Mouse (Mus musculus) bone marrow macrophage, adult 2 months (primary cell): Measurements from ENCODE around the gene Smad3. TPM values are rescaled to one million over a fixed set of nuclear protein-coding genes. Genes with fewer than 3 reads are reported as not detected.

Experiments used
- H3K27ac ChIP-seq: 2 replicates; pipeline ENCODE4 v1.5.1; 2012; ENCODE audit warnings: low read depth, low read length; ENCODE audit not compliant: insufficient read depth
- H3K4me1 ChIP-seq: 2 replicates; pipeline ENCODE4 v1.6.1; 2012; ENCODE audit warnings: low read length; ENCODE audit not compliant: control insufficient read depth, insufficient read depth
- H3K4me3 ChIP-seq: 2 replicates; pipeline ENCODE4 v1.5.1; 2012; ENCODE audit warnings: mild to moderate bottlenecking, low read length, moderate library complexity; ENCODE audit not compliant: insufficient read depth
- CTCF ChIP-seq: IDR thresholded peaks from 2 replicates; pipeline ENCODE4 v1.5.1; 2012; ENCODE audit warnings: low read depth, mild to moderate bottlenecking, low read length, moderate library complexity
- POLR2A ChIP-seq: IDR thresholded peaks from 2 replicates; pipeline ENCODE4 v1.6.1; 2012; ENCODE audit warnings: mild to moderate bottlenecking, low read depth, low read length, borderline replicate concordance
- polyA plus RNA-seq: library from polyadenylated mRNA; stranded (reverse); fragments of >200 nt; gene quantifications from 2 replicates; pipeline ENCODE4 v1.2.4, GENCODE M21; 2012; ENCODE audit not compliant: missing spikeins, insufficient read depth, insufficient read length

The Smad3 gene
- polyA plus RNA-seq, 1 experiment: 6.5 TPM

GRCm38 (mm10) chr9:63722918-63723317 is 34.9 kb downstream of the Smad3 start:
- no peak overlapping the region for H3K4me3 ChIP-seq
- peaks cover 17% of the 10 kb centered on the region for H3K4me1 ChIP-seq
- no peak for TF ChIP-seq CTCF
- no peak for TF ChIP-seq POLR2A

GRCm38 (mm10) chr9:63722350-63722749 is 35.4 kb downstream of the Smad3 start:
- TF ChIP-seq POLR2A: no peak
- TF ChIP-seq CTCF: no peak
- Histone ChIP-seq H3K4me3 (no peak overlapping the region), H3K4me1 (peaks cover 19% of the 10 kb centered on the region), H3K27ac (no peak overlapping the region)

More at GRCm38 (mm10) chr9:63722918-63723317, 34.9 kb downstream of the Smad3 start:
- no peak overlapping the region for H3K27ac ChIP-seq

- H3K4me3 ChIP-seq: no peak overlapping the region
- H3K4me1 ChIP-seq: peaks cover 25% of the 10 kb centered on the region
Observed at GRCm38 (mm10) chr9:63721573-63722275, 36.1 kb downstream of the Smad3 start.

DNA sequence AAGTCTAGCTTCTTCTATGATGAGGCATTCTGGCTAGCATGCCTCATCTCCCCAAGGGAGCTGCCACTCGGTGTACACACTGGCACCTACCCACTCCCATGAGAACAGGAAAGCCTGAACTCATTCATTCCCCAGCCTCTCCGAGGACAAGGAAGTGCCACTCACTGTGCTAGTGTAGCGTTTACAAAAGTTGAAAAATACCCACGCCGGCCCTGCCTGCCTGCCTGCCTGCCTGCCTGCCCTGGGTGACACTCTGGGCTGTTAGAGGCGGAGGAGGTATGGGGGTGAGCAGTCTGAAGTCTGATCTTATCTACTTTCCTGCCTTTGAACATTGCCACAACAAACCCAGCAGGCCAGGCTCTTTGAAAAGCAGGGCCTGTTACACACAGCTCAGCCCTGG is 37.1 kb downstream of the Smad3 start:
- H3K4me3 ChIP-seq: no peak overlapping the region
- H3K4me1 ChIP-seq: peaks cover 33% of the 10 kb centered on the region
- H3K27ac ChIP-seq: no peak overlapping the region
- TF ChIP-seq CTCF (no peak), POLR2A (no peak)

More at GRCm38 (mm10) chr9:63721573-63722275, 36.1 kb downstream of the Smad3 start:
- TF ChIP-seq POLR2A (no peak), CTCF (no peak)
- no peak overlapping the region for H3K27ac ChIP-seq

DNA sequence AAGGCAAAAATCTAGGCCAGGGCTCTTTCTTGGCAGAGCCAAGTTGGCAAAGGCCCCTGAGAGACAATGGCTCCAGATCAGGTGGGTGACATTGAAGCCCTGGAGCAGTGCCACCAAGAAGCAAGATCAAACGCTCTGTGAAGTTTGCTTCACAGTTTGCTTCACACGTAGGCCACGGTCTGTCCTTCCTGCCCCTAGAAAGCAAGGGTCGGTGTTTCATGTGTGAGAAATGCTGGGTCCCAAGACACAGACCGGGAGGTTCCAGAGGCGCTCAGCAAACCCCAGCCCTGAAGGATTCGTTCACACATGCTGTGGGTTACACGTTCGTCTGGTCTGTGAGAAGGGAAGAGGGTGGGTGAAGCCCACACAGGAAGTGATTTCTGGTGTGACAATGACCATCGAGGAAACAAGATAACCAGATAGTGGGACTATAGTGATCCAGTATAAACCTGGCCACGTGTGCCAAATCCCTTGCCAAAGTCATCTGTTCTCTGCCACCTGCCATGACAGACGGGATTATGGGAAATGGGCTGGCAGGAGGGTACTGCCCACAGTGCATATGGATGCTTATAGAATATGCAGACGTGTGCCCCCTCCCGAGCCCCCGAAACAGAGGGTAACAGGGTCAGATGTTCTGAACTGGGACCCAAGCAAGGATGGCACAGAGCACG is 37.9 kb downstream of the Smad3 start:
- Histone ChIP-seq H3K4me1 (peaks cover 40% of the 10 kb centered on the region), H3K27ac (no peak overlapping the region), H3K4me3 (no peak overlapping the region)
- TF ChIP-seq CTCF (no peak), POLR2A (no peak)

- Histone ChIP-seq H3K27ac (no peak overlapping the region), H3K4me1 (peaks cover 44% of the 10 kb centered on the region), H3K4me3 (no peak overlapping the region)
- no peak for TF ChIP-seq POLR2A
- TF ChIP-seq CTCF: no peak
Observed at GRCm38 (mm10) chr9:63718735-63719358, 38.9 kb downstream of the Smad3 start.

DNA sequence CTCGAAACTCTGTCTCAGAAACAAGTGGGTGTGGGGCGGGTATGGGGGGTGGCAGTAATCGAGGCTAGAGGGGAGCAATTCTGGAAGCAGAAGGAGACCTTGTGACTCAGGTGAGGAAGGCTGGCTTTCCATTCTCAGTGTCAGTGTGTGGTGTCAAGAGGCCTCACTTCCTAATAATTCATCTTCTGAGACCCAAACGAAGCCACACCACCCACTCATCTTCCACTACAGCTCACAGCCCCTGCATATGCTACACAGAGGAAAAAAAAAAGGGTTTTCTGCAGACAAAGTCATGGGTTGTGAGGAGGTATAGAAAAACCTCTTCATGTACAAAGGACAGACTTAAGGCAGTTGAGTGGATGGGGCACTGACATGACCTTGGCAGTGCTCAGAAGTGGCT is 39.6 kb downstream of the Smad3 start:
- no peak overlapping the region for H3K27ac ChIP-seq
- no peak for TF ChIP-seq POLR2A
- no peak for TF ChIP-seq CTCF
- no peak overlapping the region for H3K4me3 ChIP-seq
- H3K4me1 ChIP-seq: peaks cover 47% of the 10 kb centered on the region

DNA sequence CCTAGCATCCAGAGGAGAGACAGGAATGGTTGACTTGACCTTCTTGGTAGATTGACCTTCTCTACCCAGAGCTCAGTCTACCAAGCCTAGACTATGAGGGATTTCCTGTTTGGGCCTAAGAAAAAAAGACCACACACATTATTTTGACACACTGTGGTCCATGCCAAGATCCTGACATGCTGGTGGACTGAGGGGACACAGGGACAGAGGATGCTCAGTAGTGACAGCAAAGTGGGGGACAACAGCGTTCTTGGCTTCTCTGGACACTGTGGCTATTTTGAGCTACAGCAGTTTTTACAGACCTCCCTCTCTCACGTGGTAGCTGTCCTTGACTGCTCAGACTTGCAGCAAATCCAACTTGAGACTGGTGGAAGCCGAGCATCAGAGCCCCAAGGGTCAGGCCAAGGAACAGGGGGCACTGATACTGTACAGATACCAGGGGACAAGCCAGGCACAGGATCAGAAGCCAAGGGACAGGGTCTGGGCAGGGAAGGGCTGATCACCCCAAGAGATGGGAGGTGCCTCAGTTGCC is 40.3 kb downstream of the Smad3 start:
- Histone ChIP-seq H3K27ac (no peak overlapping the region), H3K4me3 (no peak overlapping the region), H3K4me1 (peaks cover 52% of the 10 kb centered on the region)
- TF ChIP-seq CTCF (no peak), POLR2A (no peak)

GRCm38 (mm10) chr9:63716150-63717138 is 41.4 kb downstream of the Smad3 start:
- H3K27ac ChIP-seq: no peak overlapping the region
- 0 out of 2 replicates have a peak overlapping the region, but pooled peaks have one; percentile 0 for H3K4me3 ChIP-seq
- TF ChIP-seq POLR2A (no peak), CTCF (no peak)
- H3K4me1 ChIP-seq: peaks cover 54% of the 10 kb centered on the region
